Mouse (Mus musculus): ENCODE results near the gene Tcaf2. TPM values are rescaled to one million over a fixed set of nuclear protein-coding genes. Genes with fewer than 3 reads are reported as not detected.

Gene Tcaf2
- polyA plus RNA-seq, 1 experiment from 2014 or later: 1.3 TPM

Other genes starting within 250 kb of the Tcaf2 start
- not detected in 2 replicates for gene Tas2r143, start 245.0 kb downstream of the Tcaf2 start, polyA plus RNA-seq (2015; fragmentation: Nextera tagmentation; extraction: Ambion mirVana)
- not detected in 2 replicates for gene Tas2r135, start 239.8 kb downstream of the Tcaf2 start, polyA plus RNA-seq (2015; fragmentation: Nextera tagmentation; extraction: Ambion mirVana)
- gene Tas2r126, start 210.7 kb downstream of the Tcaf2 start, polyA plus RNA-seq (2015; fragmentation: Nextera tagmentation; extraction: Ambion mirVana): not detected in 2 replicates
- gene Olfr458, start 180.1 kb downstream of the Tcaf2 start, polyA plus RNA-seq (2015; fragmentation: Nextera tagmentation; extraction: Ambion mirVana): not detected in 2 replicates
- gene Olfr457, start 168.9 kb downstream of the Tcaf2 start, polyA plus RNA-seq (2015; fragmentation: Nextera tagmentation; extraction: Ambion mirVana): not detected in 2 replicates
- gene Olfr456, start 158.0 kb downstream of the Tcaf2 start, polyA plus RNA-seq (2015; fragmentation: Nextera tagmentation; extraction: Ambion mirVana): not detected in 2 replicates
- gene Olfr455, start 97.7 kb downstream of the Tcaf2 start, polyA plus RNA-seq (2015; fragmentation: Nextera tagmentation; extraction: Ambion mirVana): not detected in 2 replicates
- not detected in 2 replicates for gene Tcaf3, start 47.6 kb downstream of the Tcaf2 start, polyA plus RNA-seq (2015; fragmentation: Nextera tagmentation; extraction: Ambion mirVana)
- gene Tcaf1, start 64.8 kb upstream of the Tcaf2 start, polyA plus RNA-seq (2015; fragmentation: Nextera tagmentation; extraction: Ambion mirVana): 206 and 210 TPM in 2 replicates
- gene Olfr453, start 94.1 kb upstream of the Tcaf2 start, polyA plus RNA-seq (2015; fragmentation: Nextera tagmentation; extraction: Ambion mirVana): not detected in 2 replicates
- not detected in 2 replicates for gene Olfr38, start 111.2 kb upstream of the Tcaf2 start, polyA plus RNA-seq (2015; fragmentation: Nextera tagmentation; extraction: Ambion mirVana)
- gene Olfr452, start 139.8 kb upstream of the Tcaf2 start, polyA plus RNA-seq (2015; fragmentation: Nextera tagmentation; extraction: Ambion mirVana): not detected in 2 replicates
- gene Olfr450, start 166.7 kb upstream of the Tcaf2 start, polyA plus RNA-seq (2015; fragmentation: Nextera tagmentation; extraction: Ambion mirVana): not detected in 2 replicates
- gene Olfr449, start 189.1 kb upstream of the Tcaf2 start, polyA plus RNA-seq (2015; fragmentation: Nextera tagmentation; extraction: Ambion mirVana): not detected in 2 replicates
- gene Olfr448, start 245.2 kb upstream of the Tcaf2 start, polyA plus RNA-seq (2015; fragmentation: Nextera tagmentation; extraction: Ambion mirVana): not detected in 2 replicates